Mouse (Mus musculus): ENCODE data around the gene Tnfsf13. TPM values are rescaled to one million over a fixed set of nuclear protein-coding genes. Genes with fewer than 3 reads are reported as not detected.

The Tnfsf13 gene
- polyA plus RNA-seq, 1 experiment from 2014 or later: 0.31 TPM

- Histone ChIP-seq H3K27ac (peak overlapping the region; percentile 86), H3K27me3 (replicated peaks) (no peaks in the 10 kb centered on the region), H3K36me3 (peaks cover 34% of the 10 kb centered on the region), H3K9ac (peak overlapping the region; percentile 4; the same call in 1 of the 2 replicates), H3K4me1 (peaks cover 27% of the 10 kb centered on the region), H3K9me3 (no peaks in the 10 kb centered on the region), H3K4me3 (replicated peaks) (peak overlapping the region; percentile 13; the same call in 1 of the 2 replicates), H3K4me2 (peak overlapping the region; percentile 40)
- 67% methylated on average over 10 of the region's 10 CpGs for WGBS
- ATAC-seq (ENCODE audit: insufficient read depth, low FRiP score, low read depth): no peak
Observed at GRCm38 (mm10) chr11:69656617-69657461, 28.7 kb downstream of the Tnfsf13 start.

GRCm38 (mm10) chr11:69656065-69656455 lies 29.5 kb downstream of the Tnfsf13 start:
- peak overlapping the region; percentile 86 for H3K27ac ChIP-seq

GRCm38 (mm10) chr11:69655264-69656064 lies 30.1 kb downstream of the Tnfsf13 start, which contains the start of gene Sox15:
Gene Sox15 (plus strand): TSS chr11:69655314.
- Histone ChIP-seq H3K36me3 (peaks cover 45% of the 10 kb centered on the region), H3K4me1 (peaks cover 20% of the 10 kb centered on the region), H3K4me3 (replicated peaks) (peak within 1 kb of the TSS; percentile 22), H3K27me3 (replicated peaks) (no peaks in the 10 kb centered on the region), H3K4me2 (peak within 1 kb of the TSS; percentile 40), H3K27ac (peak within 1 kb of the TSS; percentile 86), H3K9ac (peak within 1 kb of the TSS; percentile 5; the same call in 1 of the 2 replicates), H3K9me3 (no peaks in the 10 kb centered on the region)
- WGBS: 21% methylated on average over 34 of the region's 34 CpGs
- ATAC-seq (ENCODE audit: insufficient read depth, low FRiP score, low read depth): peak; percentile 65; the same call in 1 of the 2 replicates

More at GRCm38 (mm10) chr11:69656065-69656455, 29.5 kb downstream of the Tnfsf13 start:
- Histone ChIP-seq H3K9ac (peak overlapping the region; percentile 5; the same call in 1 of the 2 replicates), H3K9me3 (no peaks in the 10 kb centered on the region), H3K4me2 (peak overlapping the region; percentile 40), H3K4me3 (replicated peaks) (peak overlapping the region; percentile 22; the same call in 1 of the 2 replicates), H3K27me3 (replicated peaks) (no peaks in the 10 kb centered on the region), H3K4me1 (peaks cover 20% of the 10 kb centered on the region), H3K36me3 (peaks cover 39% of the 10 kb centered on the region)
- no peak for ATAC-seq (ENCODE audit: insufficient read depth, low FRiP score, low read depth)
- 76% methylated on average over 5 of the region's 5 CpGs for WGBS

- H3K36me3 ChIP-seq: peaks cover 52% of the 10 kb centered on the region
- 0 out of 2 replicates have a peak, but pooled peaks have one; percentile 18 for ATAC-seq (ENCODE audit: insufficient read depth, low FRiP score, low read depth)
Observed at GRCm38 (mm10) chr11:69654760-69655159, 30.8 kb downstream of the Tnfsf13 start.

GRCm38 (mm10) chr11:69653399-69653798 lies 32.2 kb downstream of the Tnfsf13 start:
- Histone ChIP-seq H3K36me3 (peaks cover 56% of the 10 kb centered on the region), H3K4me2 (no peak overlapping the region), H3K4me3 (replicated peaks) (no peak overlapping the region), H3K27me3 (replicated peaks) (no peaks in the 10 kb centered on the region), H3K9me3 (no peaks in the 10 kb centered on the region), H3K4me1 (peaks cover 20% of the 10 kb centered on the region), H3K9ac (no peak overlapping the region), H3K27ac (no peak overlapping the region)
- no peak for ATAC-seq (ENCODE audit: insufficient read depth, low FRiP score, low read depth)
- 69% methylated on average over 5 of the region's 5 CpGs for WGBS

More at GRCm38 (mm10) chr11:69654760-69655159, 30.8 kb downstream of the Tnfsf13 start:
- no peaks in the 10 kb centered on the region for H3K27me3 ChIP-seq (replicated peaks)
- H3K4me1 ChIP-seq: peaks cover 20% of the 10 kb centered on the region
- no peak overlapping the region for H3K9ac ChIP-seq
- peak overlapping the region; percentile 22; the same call in 1 of the 2 replicates for H3K4me3 ChIP-seq (replicated peaks)
- H3K27ac ChIP-seq: peak overlapping the region; percentile 86
- no peaks in the 10 kb centered on the region for H3K9me3 ChIP-seq
- WGBS: 34% methylated on average over 9 of the region's 9 CpGs
- H3K4me2 ChIP-seq: peak overlapping the region; percentile 40; the same call in 1 of the 2 replicates

GRCm38 (mm10) chr11:69645860-69646259 lies 39.7 kb downstream of the Tnfsf13 start:
- H3K4me1 ChIP-seq: no peaks in the 10 kb centered on the region
- no peaks in the 10 kb centered on the region for H3K27me3 ChIP-seq (replicated peaks)
- H3K27ac ChIP-seq: no peak overlapping the region
- no peak overlapping the region for H3K4me3 ChIP-seq (replicated peaks)
- no peak overlapping the region for H3K9ac ChIP-seq
- WGBS: 89% methylated on average over 5 of the region's 5 CpGs
- H3K36me3 ChIP-seq: peaks cover 72% of the 10 kb centered on the region
- no peak for ATAC-seq (ENCODE audit: insufficient read depth, low FRiP score, low read depth)
- H3K9me3 ChIP-seq: no peaks in the 10 kb centered on the region
- no peak overlapping the region for H3K4me2 ChIP-seq

- H3K4me1 ChIP-seq: peaks cover 8% of the 10 kb centered on the region; the same call in 1 of the 2 replicates
- ATAC-seq (ENCODE audit: insufficient read depth, low FRiP score, low read depth): no peak
- no peak overlapping the region for H3K4me2 ChIP-seq
- no peaks in the 10 kb centered on the region for H3K27me3 ChIP-seq (replicated peaks)
- H3K4me3 ChIP-seq (replicated peaks): no peak overlapping the region
- WGBS: 70% methylated on average over 3 of the region's 3 CpGs
- H3K9me3 ChIP-seq: no peaks in the 10 kb centered on the region
- no peak overlapping the region for H3K9ac ChIP-seq
- peaks cover 12% of the 10 kb centered on the region for H3K36me3 ChIP-seq
- H3K27ac ChIP-seq: no peak overlapping the region
Observed at GRCm38 (mm10) chr11:69635471-69635870, 50.1 kb downstream of the Tnfsf13 start.

- H3K27ac ChIP-seq: peak overlapping the region; percentile 97
- peak overlapping the region; percentile 98 for H3K4me3 ChIP-seq (replicated peaks)
- peak; percentile 48 for ATAC-seq (ENCODE audit: insufficient read depth, low FRiP score, low read depth)
- peaks cover 8% of the 10 kb centered on the region; the same call in 1 of the 2 replicates for H3K4me1 ChIP-seq
- peak overlapping the region; percentile 99 for H3K9ac ChIP-seq
- H3K9me3 ChIP-seq: no peaks in the 10 kb centered on the region
- no peaks in the 10 kb centered on the region for H3K27me3 ChIP-seq (replicated peaks)
- no peaks in the 10 kb centered on the region for H3K36me3 ChIP-seq
- under 1% methylated on average over 32 of the region's 50 CpGs for WGBS
- peak overlapping the region; percentile 64 for H3K4me2 ChIP-seq
Observed at GRCm38 (mm10) chr11:69633128-69633866, 52.3 kb downstream of the Tnfsf13 start.

MicroRNAs within 50 kb of the gene (microRNA counts, 519-probe panel; counts per million panel counts)
- not detected for microRNA mmu-miR-1934
- microRNA mmu-miR-467f: 2,974 counts per million, percentile 75 among the panel's probes with 10 or more counts

Small RNA genes lying within 50 kb of the gene (microRNA-seq; reads per million reads assigned to microRNA genes)
- 3.1 reads per million, percentile 12 among the genes with 10 or more reads in this experiment for gene Mir1934
- not detected for gene Mir467f

Other genes with a start within 250 kb of the Tnfsf13 start
- gene Dnah2, start 136.7 kb downstream of the Tnfsf13 start, polyA plus RNA-seq (2015; fragmentation: Nextera tagmentation; extraction: Ambion mirVana): 0.81 and 1.1 TPM in 2 replicates
- 10.4 and 12.6 TPM in 2 replicates for gene Efnb3, start 125.6 kb downstream of the Tnfsf13 start, polyA plus RNA-seq (2015; fragmentation: Nextera tagmentation; extraction: Ambion mirVana)
- gene Wrap53, start 105.5 kb downstream of the Tnfsf13 start, polyA plus RNA-seq (2015; fragmentation: Nextera tagmentation; extraction: Ambion mirVana): 21.6 and 24.5 TPM in 2 replicates
- 122 and 130 TPM in 2 replicates for gene Trp53, start 105.4 kb downstream of the Tnfsf13 start, polyA plus RNA-seq (2015; fragmentation: Nextera tagmentation; extraction: Ambion mirVana)
- 7.5 and 7.7 TPM in 2 replicates for gene Atp1b2, start 79.8 kb downstream of the Tnfsf13 start, polyA plus RNA-seq (2015; fragmentation: Nextera tagmentation; extraction: Ambion mirVana)
- gene Shbg, start 67.9 kb downstream of the Tnfsf13 start, polyA plus RNA-seq (2015; fragmentation: Nextera tagmentation; extraction: Ambion mirVana): 0.99 and 2.1 TPM in 2 replicates
- gene Sat2, start 63.8 kb downstream of the Tnfsf13 start, polyA plus RNA-seq (2015; fragmentation: Nextera tagmentation; extraction: Ambion mirVana): 14.4 and 17.8 TPM in 2 replicates
- gene Fxr2, start 52.8 kb downstream of the Tnfsf13 start, polyA plus RNA-seq (2015; fragmentation: Nextera tagmentation; extraction: Ambion mirVana): 21.0 and 27.0 TPM in 2 replicates
- 3.7 and 6.0 TPM in 2 replicates for gene Sox15, start 30.5 kb downstream of the Tnfsf13 start, polyA plus RNA-seq (2015; fragmentation: Nextera tagmentation; extraction: Ambion mirVana)
- 58.7 and 66.1 TPM in 2 replicates for gene Mpdu1, start 23.1 kb downstream of the Tnfsf13 start, polyA plus RNA-seq (2015; fragmentation: Nextera tagmentation; extraction: Ambion mirVana)
- 15.5 and 16.3 TPM in 2 replicates for gene Cd68, start 19.6 kb downstream of the Tnfsf13 start, polyA plus RNA-seq (2015; fragmentation: Nextera tagmentation; extraction: Ambion mirVana)
- 442 and 514 TPM in 2 replicates for gene Eif4a1, start 13.4 kb downstream of the Tnfsf13 start, polyA plus RNA-seq (2015; fragmentation: Nextera tagmentation; extraction: Ambion mirVana)
- 69.1 and 74.5 TPM in 2 replicates for gene Senp3, start 3.7 kb downstream of the Tnfsf13 start, polyA plus RNA-seq (2015; fragmentation: Nextera tagmentation; extraction: Ambion mirVana)
- 8.0 and 8.9 TPM in 2 replicates for gene Tnfsf12, start 10.1 kb upstream of the Tnfsf13 start, polyA plus RNA-seq (2015; fragmentation: Nextera tagmentation; extraction: Ambion mirVana)
- 3.3 and 3.5 TPM in 2 replicates for gene Tnfsfm13, start 10.3 kb upstream of the Tnfsf13 start, polyA plus RNA-seq (2015; fragmentation: Nextera tagmentation; extraction: Ambion mirVana)
- 21.0 and 25.8 TPM in 2 replicates for gene Polr2a, start 72.9 kb upstream of the Tnfsf13 start, polyA plus RNA-seq (2015; fragmentation: Nextera tagmentation; extraction: Ambion mirVana)
- gene Slc35g3, start 76.2 kb upstream of the Tnfsf13 start, polyA plus RNA-seq (2015; fragmentation: Nextera tagmentation; extraction: Ambion mirVana): 0.12 TPM in 1 of 2 replicates, not detected in the other
- gene Zbtb4, start 80.1 kb upstream of the Tnfsf13 start, polyA plus RNA-seq (2015; fragmentation: Nextera tagmentation; extraction: Ambion mirVana): 2.7 and 3.0 TPM in 2 replicates
- 5.1 and 6.0 TPM in 2 replicates for gene Chrnb1, start 110.2 kb upstream of the Tnfsf13 start, polyA plus RNA-seq (2015; fragmentation: Nextera tagmentation; extraction: Ambion mirVana)
- gene Fgf11, start 116.1 kb upstream of the Tnfsf13 start, polyA plus RNA-seq (2015; fragmentation: Nextera tagmentation; extraction: Ambion mirVana): 2.2 and 2.4 TPM in 2 replicates
- 19.9 and 20.4 TPM in 2 replicates for gene Tmem102, start 119.8 kb upstream of the Tnfsf13 start, polyA plus RNA-seq (2015; fragmentation: Nextera tagmentation; extraction: Ambion mirVana)
- not detected in 2 replicates for gene Gm39566, start 129.5 kb upstream of the Tnfsf13 start, polyA plus RNA-seq (2015; fragmentation: Nextera tagmentation; extraction: Ambion mirVana)
- not detected in 2 replicates for gene Spem2, start 132.7 kb upstream of the Tnfsf13 start, polyA plus RNA-seq (2015; fragmentation: Nextera tagmentation; extraction: Ambion mirVana)
- not detected in 2 replicates for gene Spem1, start 136.4 kb upstream of the Tnfsf13 start, polyA plus RNA-seq (2015; fragmentation: Nextera tagmentation; extraction: Ambion mirVana)
- 6.3 and 7.4 TPM in 2 replicates for gene Nlgn2, start 152.0 kb upstream of the Tnfsf13 start, polyA plus RNA-seq (2015; fragmentation: Nextera tagmentation; extraction: Ambion mirVana)
- 400 and 416 TPM in 2 replicates for gene Tmem256, start 152.7 kb upstream of the Tnfsf13 start, polyA plus RNA-seq (2015; fragmentation: Nextera tagmentation; extraction: Ambion mirVana)
- 80.8 and 81.3 TPM in 2 replicates for gene Plscr3, start 160.6 kb upstream of the Tnfsf13 start, polyA plus RNA-seq (2015; fragmentation: Nextera tagmentation; extraction: Ambion mirVana)
- 12.9 and 15.4 TPM in 2 replicates for gene Tnk1, start 172.9 kb upstream of the Tnfsf13 start, polyA plus RNA-seq (2015; fragmentation: Nextera tagmentation; extraction: Ambion mirVana)
- not detected in 2 replicates for gene Tmem95, start 192.2 kb upstream of the Tnfsf13 start, polyA plus RNA-seq (2015; fragmentation: Nextera tagmentation; extraction: Ambion mirVana)
- 7.8 and 9.2 TPM in 2 replicates for gene Kctd11, start 195.6 kb upstream of the Tnfsf13 start, polyA plus RNA-seq (2015; fragmentation: Nextera tagmentation; extraction: Ambion mirVana)
- 5.0 and 6.1 TPM in 2 replicates for gene Acap1, start 209.8 kb upstream of the Tnfsf13 start, polyA plus RNA-seq (2015; fragmentation: Nextera tagmentation; extraction: Ambion mirVana)
- 7.5 and 10.4 TPM in 2 replicates for gene 2810408A11Rik, start 215.2 kb upstream of the Tnfsf13 start, polyA plus RNA-seq (2015; fragmentation: Nextera tagmentation; extraction: Ambion mirVana)
- 7.2 and 8.0 TPM in 2 replicates for gene Neurl4, start 215.3 kb upstream of the Tnfsf13 start, polyA plus RNA-seq (2015; fragmentation: Nextera tagmentation; extraction: Ambion mirVana)
- gene Gps2, start 228.1 kb upstream of the Tnfsf13 start, polyA plus RNA-seq (2015; fragmentation: Nextera tagmentation; extraction: Ambion mirVana): 66.2 and 69.1 TPM in 2 replicates
- gene Eif5a, start 236.2 kb upstream of the Tnfsf13 start, polyA plus RNA-seq (2015; fragmentation: Nextera tagmentation; extraction: Ambion mirVana): 1,591 and 1,597 TPM in 2 replicates